Mouse (Mus musculus) lung, postnatal 0 days (tissue): Measurements from ENCODE around the gene Osbpl10. TPM values are rescaled to one million over a fixed set of nuclear protein-coding genes. Genes with fewer than 3 reads are reported as not detected.

ENCODE experiments used
- ATAC-seq: fragments of 200-750 bp; cut with Nextera tagmentation; 2 replicates; pipeline ENCODE4 v1.8.0; 2017; ENCODE audit warnings: moderate library complexity
- DNase-seq: peaks from one replicate; pipeline ENCODE4 v3.0.0-alpha.2; 2016; ENCODE audit warnings: low spot score
- H3K27ac ChIP-seq: fragments of 300-500 bp; sonication (generic); 2 replicates; pipeline ENCODE4 v1.5.1; 2014; ENCODE audit warnings: antibody characterized with exemption, mild to moderate bottlenecking, low read length, mixed read lengths
- H3K27me3 ChIP-seq: fragments of 300-500 bp; sonication (generic); replicated peaks from 2 replicates; pipeline ENCODE4 v1.6.1; 2014; ENCODE audit warnings: low read length, mixed read lengths; ENCODE audit not compliant: insufficient read depth
- H3K36me3 ChIP-seq: fragments of 300-500 bp; sonication (generic); 2 replicates; pipeline ENCODE4 v1.6.1; 2014; ENCODE audit warnings: low read length, mixed read lengths; ENCODE audit not compliant: insufficient read depth
- H3K4me1 ChIP-seq: fragments of 300-500 bp; sonication (generic); 2 replicates; pipeline ENCODE4 v1.6.1; 2014; ENCODE audit warnings: antibody characterized with exemption, low read depth, low read length, mixed read lengths; ENCODE audit not compliant: insufficient read depth
- H3K4me2 ChIP-seq: fragments of 300-500 bp; sonication (generic); replicated peaks from 2 replicates; pipeline ENCODE4 v1.6.1; 2014; ENCODE audit warnings: low read depth, mild to moderate bottlenecking, low read length, moderate library complexity, mixed read lengths
- H3K4me3 ChIP-seq: fragments of 300-500 bp; sonication (generic); 2 replicates; pipeline ENCODE4 v1.5.1; 2014; ENCODE audit warnings: low read depth, low read length
- H3K9ac ChIP-seq: fragments of 300-500 bp; sonication (generic); replicated peaks from 2 replicates; pipeline ENCODE4 v1.6.1; 2014; ENCODE audit warnings: low read depth, mild to moderate bottlenecking
- H3K9me3 ChIP-seq: fragments of 300-500 bp; sonication (generic); 2 replicates; pipeline ENCODE4 v1.6.1; 2016; ENCODE audit warnings: low read length, mixed read lengths
- CTCF ChIP-seq: IDR thresholded peaks from 2 replicates; pipeline ENCODE4 v1.5.1; 2016; ENCODE audit warnings: antibody characterized with exemption, mild to moderate bottlenecking
- EP300 ChIP-seq: IDR thresholded peaks from 2 replicates; pipeline ENCODE4 v1.6.1; 2016; ENCODE audit warnings: antibody characterized with exemption, mild to moderate bottlenecking, control low read depth
- WGBS: fragments of 180-500 bp; shearing (Covaris S2); extraction: QIAGEN DNeasy Blood & Tissue Kit; methylation state at CpG from one replicate; pipeline ENCODE4 v1.1.7; 2014; 5-methylcytosine and 5-hydroxymethylcytosine counted together
- polyA plus RNA-seq: library from polyadenylated mRNA; unstranded; fragments of >200 nt; fragmentation: Nextera tagmentation; extraction: Ambion mirVana; gene quantifications from 2 replicates; pipeline ENCODE4 v1.2.1, GENCODE M21; 2015

Osbpl10 gene
- polyA plus RNA-seq, 1 experiment from 2014 or later, result 2.6 TPM

- WGBS, result 62% methylated on average over 6 of the region's 6 CpGs
- H3K9ac ChIP-seq, result no peak overlapping the region
- no peak overlapping the region for H3K4me3 ChIP-seq
- no peak overlapping the region for H3K27ac ChIP-seq
- ATAC-seq (no peak), DNase-seq (no peak)
- H3K4me1 ChIP-seq, result peaks cover 3% of the 10 kb centered on the region; the same call in 1 of the 2 replicates
- H3K27me3 ChIP-seq, result no peaks in the 10 kb centered on the region
- H3K9me3 ChIP-seq, result no peaks in the 10 kb centered on the region
- no peak for TF ChIP-seq EP300
- no peak for TF ChIP-seq CTCF
- no peaks in the 10 kb centered on the region for H3K36me3 ChIP-seq
- no peak overlapping the region; the same call in 1 of the 2 replicates for H3K4me2 ChIP-seq
These were observed 1.6 kb downstream of the Osbpl10 start for GRCm38 (mm10) chr9:114979969-114980368.

DNA sequence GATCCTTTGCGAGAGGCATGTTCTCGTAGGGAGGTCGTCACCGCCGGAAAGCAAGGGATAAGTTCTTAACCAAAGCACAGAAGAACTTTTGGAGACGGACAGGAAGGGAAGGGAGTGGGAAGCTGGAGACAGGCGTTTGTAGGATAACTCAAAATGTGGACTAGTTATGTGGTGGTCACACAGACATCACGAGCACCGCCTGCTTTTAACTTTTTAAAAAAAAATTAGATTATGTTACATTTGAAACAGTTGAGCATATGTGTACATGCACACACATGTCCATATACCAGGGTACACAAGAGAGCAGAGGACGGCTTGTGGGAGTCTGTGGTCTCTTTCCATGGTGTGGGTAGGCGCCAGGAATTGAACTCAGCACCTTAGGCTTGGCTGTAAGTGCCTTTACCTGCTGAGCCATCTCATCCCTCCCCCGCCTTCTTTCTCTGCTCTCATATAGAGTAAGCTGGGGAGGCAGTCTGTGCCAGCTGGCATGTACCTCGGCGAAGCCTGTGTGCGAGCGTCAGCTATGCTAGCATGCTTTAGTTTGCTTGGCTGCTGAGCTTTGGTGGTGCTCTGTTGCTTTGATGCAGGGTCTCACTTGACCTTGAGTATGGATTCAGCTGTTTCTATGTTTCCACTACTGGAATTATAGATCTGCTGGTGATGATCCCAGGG, 4.5 kb downstream of the Osbpl10 start, which contains the start of gene Rps27rt:
Rps27rt (minus strand) TSS at position 51 of the 672 bp plus-strand sequence.
- Histone ChIP-seq H3K4me2 (no peak within 1 kb of the TSS), H3K9me3 (no peaks in the 10 kb centered on the region), H3K9ac (no peak within 1 kb of the TSS), H3K4me3 (no peak within 1 kb of the TSS), H3K4me1 (peaks cover under 1% of the 10 kb centered on the region; the same call in 1 of the 2 replicates), H3K27me3 (no peaks in the 10 kb centered on the region), H3K36me3 (no peaks in the 10 kb centered on the region), H3K27ac (no peak within 1 kb of the TSS)
- WGBS, result 88% methylated on average over 16 of the region's 16 CpGs
- ATAC-seq (no peak), DNase-seq (no peak)
- TF ChIP-seq EP300 (no peak), CTCF (no peak)

DNA sequence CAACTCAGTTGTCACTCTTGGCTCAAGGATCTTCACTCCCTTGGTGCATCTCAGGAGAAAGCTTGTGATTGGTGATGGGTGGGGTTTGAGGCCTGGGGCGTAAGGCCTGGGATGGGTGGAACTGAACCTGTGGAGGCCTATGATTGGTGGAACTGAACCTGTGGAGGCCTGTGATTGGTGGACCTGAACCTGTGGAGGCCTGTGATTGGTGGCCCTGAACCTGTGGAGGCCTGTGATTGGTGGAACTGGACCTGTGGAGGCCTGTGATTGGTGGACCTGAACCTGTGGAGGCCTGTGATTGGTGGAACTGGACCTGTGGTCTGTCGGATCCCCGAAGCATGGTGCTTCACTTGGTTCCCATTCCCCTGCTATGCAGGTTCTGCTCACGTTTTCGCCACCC, 7.4 kb downstream of the Osbpl10 start:
- Histone ChIP-seq H3K4me3 (no peak overlapping the region), H3K9me3 (no peaks in the 10 kb centered on the region)

DNA sequence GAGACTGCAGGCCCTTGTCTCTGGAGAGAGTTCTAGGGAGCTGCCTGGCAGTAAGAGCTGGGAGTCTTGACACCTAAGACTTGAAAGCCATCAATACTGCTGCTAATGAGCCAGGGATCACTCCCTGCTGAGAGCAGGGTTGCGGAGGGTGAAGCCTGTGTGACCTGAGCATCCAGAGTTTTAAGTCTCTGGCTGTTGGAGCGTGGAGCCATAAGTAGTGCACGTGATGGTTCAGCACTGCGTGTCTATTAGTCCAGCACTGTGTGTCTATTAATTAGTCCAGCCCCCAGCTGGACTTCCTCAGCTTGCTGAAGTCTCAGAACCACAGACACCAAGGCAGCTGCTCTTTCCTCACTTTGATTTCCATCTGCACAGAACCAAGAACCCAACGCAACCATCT, 8.0 kb downstream of the Osbpl10 start:
- no peak for TF ChIP-seq CTCF
- no peak for TF ChIP-seq EP300
- no peak overlapping the region for H3K27ac ChIP-seq
- H3K36me3 ChIP-seq, result no peaks in the 10 kb centered on the region
- no peak for ATAC-seq
- no peak overlapping the region for H3K4me3 ChIP-seq
- no peaks in the 10 kb centered on the region for H3K4me1 ChIP-seq
- H3K27me3 ChIP-seq, result no peaks in the 10 kb centered on the region
- WGBS, result 90% methylated on average over 5 of the region's 5 CpGs
- no peaks in the 10 kb centered on the region for H3K9me3 ChIP-seq
- H3K4me2 ChIP-seq, result no peak overlapping the region
- DNase-seq, result no peak
- H3K9ac ChIP-seq, result no peak overlapping the region

More for the DNA sequence above, 7.4 kb downstream of the Osbpl10 start:
- no peaks in the 10 kb centered on the region for H3K36me3 ChIP-seq
- no peak for TF ChIP-seq EP300
- no peak for TF ChIP-seq CTCF
- no peaks in the 10 kb centered on the region for H3K4me1 ChIP-seq
- no peak overlapping the region for H3K4me2 ChIP-seq
- H3K27me3 ChIP-seq, result no peaks in the 10 kb centered on the region
- H3K9ac ChIP-seq, result no peak overlapping the region
- no peak overlapping the region for H3K27ac ChIP-seq
- ATAC-seq, result no peak
- 88% methylated on average over 5 of the region's 5 CpGs for WGBS
- DNase-seq, result no peak

DNA sequence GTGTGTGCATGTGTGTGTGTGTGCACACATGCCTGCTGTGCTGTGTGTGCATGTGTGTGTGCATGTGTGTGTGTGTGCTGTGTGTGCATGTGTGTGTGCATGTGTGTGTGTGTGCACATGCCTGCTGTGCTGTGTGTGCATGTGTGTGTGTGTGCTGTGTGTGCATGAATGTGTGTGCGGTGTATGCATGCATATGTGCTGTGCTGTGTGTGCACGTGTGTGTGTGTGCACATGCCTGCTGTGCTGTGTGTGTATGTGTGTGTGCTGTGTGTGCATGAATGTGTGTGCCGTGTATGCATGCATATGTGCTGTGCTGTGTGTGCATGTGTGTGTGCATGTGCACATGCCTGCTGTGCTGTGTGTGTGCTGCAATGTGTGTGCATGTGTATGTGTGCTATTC, 9.7 kb downstream of the Osbpl10 start:
- Histone ChIP-seq H3K4me2 (no peak overlapping the region), H3K36me3 (no peaks in the 10 kb centered on the region), H3K4me1 (no peaks in the 10 kb centered on the region), H3K9me3 (no peaks in the 10 kb centered on the region), H3K27ac (no peak overlapping the region), H3K4me3 (no peak overlapping the region), H3K9ac (no peak overlapping the region), H3K27me3 (no peaks in the 10 kb centered on the region)
- TF ChIP-seq CTCF (no peak), EP300 (no peak)
- DNase-seq (no peak), ATAC-seq (no peak)
- WGBS, result 97% methylated on average over 3 of the region's 3 CpGs

GRCm38 (mm10) chr9:114988610-114989327, 10.4 kb downstream of the Osbpl10 start:
- H3K9ac ChIP-seq, result no peak overlapping the region
- ATAC-seq (no peak), DNase-seq (no peak)
- H3K27me3 ChIP-seq, result no peaks in the 10 kb centered on the region
- H3K9me3 ChIP-seq, result no peaks in the 10 kb centered on the region
- H3K4me3 ChIP-seq, result no peak overlapping the region
- TF ChIP-seq EP300 (no peak), CTCF (no peak)
- WGBS, result 58% methylated on average over 6 of the region's 6 CpGs
- no peaks in the 10 kb centered on the region for H3K4me1 ChIP-seq
- no peak overlapping the region for H3K4me2 ChIP-seq
- no peaks in the 10 kb centered on the region for H3K36me3 ChIP-seq
- H3K27ac ChIP-seq, result no peak overlapping the region
